Mouse (Mus musculus): Measurements from ENCODE around the gene Sdhb. TPM values are rescaled to one million over a fixed set of nuclear protein-coding genes. Genes with fewer than 3 reads are reported as not detected.
A peak's percentile ranks its signal among the peaks of the same experiment; 100 is the strongest.

The Sdhb gene
- total RNA-seq, 2 experiments from 2014 or later, result 171 to 200 TPM

GRCm38 (mm10) chr4:141005983-141006382 lies 45.0 kb downstream of the Sdhb start:
- intact Hi-C loops (cut with DNase I), result no loop called here
- peak in 1 of 2 experiments; percentile 20 for DNase-seq (ENCODE audit: low spot score in 2 of 2)

GRCm38 (mm10) chr4:141008028-141008427 lies 47.0 kb downstream of the Sdhb start:
- DNase-seq (ENCODE audit: low spot score in 2 of 2), result no peak
- intact Hi-C loops (cut with DNase I), result no loop called here

GRCm38 (mm10) chr4:141010118-141010517 lies 49.1 kb downstream of the Sdhb start, which contains the start of gene Mfap2:
Mfap2 (plus strand) TSS chr4:141010418.
- DNase-seq (ENCODE audit: low spot score in 2 of 2), result no peak
- intact Hi-C loops (cut with DNase I), result no loop called here

GRCm38 (mm10) chr4:141010526-141010925 lies 49.5 kb downstream of the Sdhb start:
- peak in 1 of 2 experiments; percentile 29 for DNase-seq (ENCODE audit: low spot score in 2 of 2)
- intact Hi-C loops (cut with DNase I), result no loop called here

GRCm38 (mm10) chr4:141010941-141011429 lies 50.0 kb downstream of the Sdhb start:
- intact Hi-C loops (cut with DNase I), result no loop called here
- DNase-seq (ENCODE audit: low spot score in 2 of 2), result no peak

GRCm38 (mm10) chr4:141011556-141012328 lies 50.7 kb downstream of the Sdhb start:
- DNase-seq (ENCODE audit: low spot score in 2 of 2), result no peak
- intact Hi-C loops (cut with DNase I), result no loop called here

GRCm38 (mm10) chr4:141012558-141012957 lies 51.6 kb downstream of the Sdhb start:
- no peak for DNase-seq (ENCODE audit: low spot score in 2 of 2)
- intact Hi-C loops (cut with DNase I), result no loop called here

- DNase-seq (ENCODE audit: low spot score in 2 of 2), result no peak
- intact Hi-C loops (cut with DNase I), result no loop called here
These were observed 53.1 kb downstream of the Sdhb start for GRCm38 (mm10) chr4:141014114-141014513.

DNA sequence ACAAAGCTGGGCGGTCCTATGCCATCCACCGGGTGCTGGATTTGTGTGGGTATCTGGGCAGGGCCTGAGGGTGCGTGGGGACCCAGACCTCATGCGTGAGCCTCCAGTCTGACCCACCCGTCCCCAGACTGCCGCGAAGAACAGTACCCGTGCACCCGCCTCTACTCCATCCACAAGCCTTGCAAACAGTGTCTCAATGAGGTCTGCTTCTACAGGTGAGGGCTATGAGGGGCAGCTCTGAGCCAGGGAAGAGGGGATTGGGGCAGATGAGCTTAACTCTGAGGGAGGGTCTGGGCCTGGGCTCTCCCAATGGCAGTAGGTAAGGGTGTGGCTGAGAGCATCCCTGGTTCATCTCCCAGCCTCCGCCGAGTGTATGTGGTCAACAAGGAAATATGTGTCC lies 53.9 kb downstream of the Sdhb start:
- intact Hi-C loops (cut with DNase I), result no loop called here
- no peak for DNase-seq (ENCODE audit: low spot score in 2 of 2)

DNA sequence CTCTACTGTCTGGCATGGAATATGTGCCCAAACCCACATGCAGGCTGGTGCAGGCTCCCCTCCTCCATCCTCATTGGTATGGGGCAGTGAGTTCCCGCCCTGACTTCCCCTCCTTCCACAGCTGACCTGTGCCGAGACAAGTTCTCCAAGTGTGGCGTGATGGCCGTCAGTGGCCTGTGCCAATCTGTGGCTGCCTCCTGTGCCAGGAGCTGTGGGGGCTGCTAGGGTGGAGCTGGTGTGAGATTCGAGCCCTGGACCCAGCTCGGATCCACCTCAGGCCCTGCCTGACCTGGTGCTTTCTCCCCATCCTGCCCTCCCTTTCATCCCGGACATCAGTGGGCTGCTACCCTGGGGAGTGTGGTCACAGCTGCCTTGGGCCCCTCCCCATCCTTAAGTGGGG lies 54.4 kb downstream of the Sdhb start:
- no peak for DNase-seq (ENCODE audit: low spot score in 2 of 2)
- intact Hi-C loops (cut with DNase I), result no loop called here

DNA sequence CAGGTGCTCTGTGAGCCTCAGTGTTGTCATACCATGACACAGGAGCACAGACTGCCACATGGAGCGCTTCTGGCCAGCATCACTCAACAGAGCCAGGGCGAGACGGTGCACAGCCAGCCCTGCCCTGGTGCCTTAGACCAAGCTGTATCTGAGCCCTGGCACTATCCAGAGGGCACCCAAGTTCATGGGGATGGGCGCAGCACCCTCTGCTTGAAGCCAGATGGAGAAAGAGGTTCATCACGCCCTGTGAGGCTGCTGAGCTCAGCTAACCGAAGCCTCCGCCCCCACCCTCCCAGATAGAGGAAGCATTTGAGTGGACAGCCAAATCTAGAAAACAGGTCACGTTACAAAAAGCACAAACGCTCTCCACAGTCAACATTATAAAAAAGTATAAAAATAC lies 55.3 kb downstream of the Sdhb start:
- DNase-seq (ENCODE audit: low spot score in 2 of 2), result no peak
- intact Hi-C loops (cut with DNase I), result no loop called here

- no peak for DNase-seq (ENCODE audit: low spot score in 2 of 2)
- intact Hi-C loops (cut with DNase I), result no loop called here
These were observed 56.8 kb downstream of the Sdhb start for GRCm38 (mm10) chr4:141017657-141018436.

DNA sequence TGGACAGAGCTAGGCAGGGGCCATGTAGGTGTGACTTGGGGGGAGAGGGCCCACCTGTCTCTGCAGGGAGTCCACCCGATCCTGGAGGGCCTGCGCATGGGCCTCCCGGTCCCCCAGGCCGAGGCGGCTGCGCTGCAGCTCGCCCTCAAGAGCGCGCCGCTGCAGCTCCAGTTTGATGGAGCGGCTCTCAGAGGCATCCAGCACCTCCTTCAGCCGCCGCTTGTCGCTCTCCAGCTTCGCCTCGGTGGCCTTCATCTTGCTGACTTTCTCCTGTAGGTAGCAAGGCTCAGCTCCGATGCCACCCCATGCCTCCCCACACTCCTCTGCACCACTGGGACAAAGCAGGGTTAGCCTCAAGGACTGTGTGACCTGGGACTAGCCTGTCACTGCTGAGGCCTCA lies 59.2 kb downstream of the Sdhb start:
- intact Hi-C loops (cut with DNase I), result no loop called here
- DNase-seq (ENCODE audit: low spot score in 2 of 2), result no peak

DNA sequence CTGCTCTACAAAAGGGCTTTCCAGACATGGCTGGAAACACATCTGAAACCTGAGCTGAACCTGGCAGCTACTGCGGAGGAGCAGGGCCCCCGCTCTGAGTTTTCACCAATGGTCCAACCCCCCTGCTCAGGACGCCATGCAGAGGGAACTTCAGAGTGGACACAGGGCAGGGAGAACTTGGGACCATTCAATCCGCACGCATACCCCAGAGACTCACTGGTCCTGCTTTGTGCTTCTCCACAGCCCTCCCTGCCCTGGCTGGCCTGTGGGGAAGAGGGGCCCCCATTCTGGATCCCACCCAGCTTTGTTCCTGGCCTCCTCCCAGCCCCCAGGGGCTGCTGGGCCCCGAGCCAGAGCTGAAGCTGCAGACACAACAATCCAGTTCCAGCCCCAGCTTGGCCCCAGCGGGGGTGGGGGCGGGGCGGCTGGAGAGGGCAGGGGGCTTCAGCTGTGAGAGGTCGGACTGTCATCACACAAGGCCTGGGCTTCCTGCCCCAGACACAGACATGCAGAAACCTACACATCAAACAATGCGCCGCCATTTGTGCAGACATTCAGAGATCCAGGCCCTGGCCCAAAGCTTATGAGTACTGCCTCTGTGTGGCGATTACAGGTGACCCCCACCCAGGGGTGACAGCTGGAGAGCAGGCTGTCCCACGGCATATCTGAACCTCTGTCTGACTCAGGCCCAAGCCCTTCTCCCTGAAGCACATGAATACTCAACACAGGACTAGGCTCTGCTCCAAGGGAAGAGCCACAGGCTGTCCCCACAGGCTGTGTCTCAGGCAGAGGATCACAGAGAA lies 60.0 kb downstream of the Sdhb start:
- DNase-seq (ENCODE audit: low spot score in 2 of 2), result peak in 1 of 2 experiments; percentile 36
- intact Hi-C loops (cut with DNase I), result no loop called here

DNA sequence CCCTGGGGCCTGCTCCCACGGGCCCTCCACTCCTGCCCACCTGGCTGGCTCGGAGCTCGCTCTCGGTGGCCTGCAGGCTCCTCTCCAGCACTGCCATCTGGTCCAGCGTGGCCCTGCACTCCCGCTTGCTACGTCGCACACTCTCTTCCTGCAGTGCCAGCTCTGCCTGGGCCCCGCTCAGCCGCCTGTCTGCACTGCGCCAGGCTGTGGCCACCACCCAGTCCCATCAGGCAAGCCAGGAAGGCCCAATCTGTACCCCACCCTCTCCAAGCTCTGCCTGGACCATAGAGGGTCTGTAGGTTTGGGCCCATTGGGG lies 60.6 kb downstream of the Sdhb start:
- intact Hi-C loops (cut with DNase I), result no loop called here

GRCm38 (mm10) chr4:141024052-141024451 lies 63.0 kb downstream of the Sdhb start:
- DNase-seq (ENCODE audit: low spot score in 2 of 2), result peak in 1 of 2 experiments; percentile 41
- intact Hi-C loops (cut with DNase I), result no loop called here

More for the DNA sequence above, 60.6 kb downstream of the Sdhb start:
- peak in 1 of 2 experiments; percentile 31 for DNase-seq (ENCODE audit: low spot score in 2 of 2)

DNA sequence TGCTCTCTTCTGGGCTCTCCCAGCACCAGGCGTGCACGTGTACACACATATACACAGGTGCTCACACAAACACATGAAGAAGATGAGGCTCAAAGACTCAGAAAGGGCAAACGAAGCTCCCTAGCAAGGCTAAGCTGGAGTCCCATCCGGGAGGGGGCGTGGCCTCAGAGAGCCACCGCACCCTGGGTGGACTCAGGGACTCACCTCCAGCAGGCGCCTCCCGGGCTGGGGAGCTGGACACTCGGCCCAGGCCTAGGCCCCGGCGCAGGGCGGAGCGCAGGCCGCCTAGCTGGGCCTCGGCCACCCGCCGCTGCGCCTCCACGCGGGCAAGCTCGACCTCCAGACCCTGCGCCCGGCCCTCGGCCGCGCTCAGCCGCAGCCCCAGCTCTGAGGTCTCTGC lies 64.0 kb downstream of the Sdhb start:
- intact Hi-C loops (cut with DNase I), result no loop called here
- DNase-seq (ENCODE audit: low spot score in 2 of 2), result no peak
